Mouse (Mus musculus) embryonic stem cell, embryonic (primary cell): ENCODE results near the gene Rhob.

Experiments
- CTCF ChIA-PET, 4 experiments: fragments of 300-600 bp in 2 of 4; fragments of 350-600 bp in 2 of 4; sonication (Branson Sonifier 250); formaldehyde crosslinking; loops; one replicate each; lab custom pipeline; 2022; ENCODE audit warnings: inconsistent platforms in 2 of 4; lab: Charles Lee
- POLR2A ChIA-PET, 4 experiments: fragments of 300-600 bp in 2 of 4; fragments of 350-600 bp in 2 of 4; sonication (Branson Sonifier 250); formaldehyde crosslinking; loops; one replicate each; lab custom pipeline; 2022; ENCODE audit warnings: antibody characterized with exemption in 4 of 4, inconsistent platforms in 1 of 4; lab: Charles Lee

Gene Rhob

GRCm38 (mm10) chr12:8499871-8500596 lies at the start of gene Rhob:
TSS of gene Rhob (minus strand) at chr12:8500009.
- ChIA-PET CTCF (interaction anchor here (0.5 to 3.8 kb wide), 26 partner anchors 21 to 530 kb away, joined by 3 to 32 read pairs (median 4); partner anchors contain the start of genes Hs1bp3 (in 2 of the 4) and Ttc32 (in 1 of the 4)), POLR2A (interaction anchor here (0.5 to 8.6 kb wide), 238 partner anchors 8 to 745 kb away, joined by 3 to 231 read pairs (median 5); partner anchors contain the start of genes Hs1bp3 (in 3 of the 4), Ttc32 (in 3 of the 4), Gdf7 (in 2 of the 4) and Ldah (in 2 of the 4))

DNA sequence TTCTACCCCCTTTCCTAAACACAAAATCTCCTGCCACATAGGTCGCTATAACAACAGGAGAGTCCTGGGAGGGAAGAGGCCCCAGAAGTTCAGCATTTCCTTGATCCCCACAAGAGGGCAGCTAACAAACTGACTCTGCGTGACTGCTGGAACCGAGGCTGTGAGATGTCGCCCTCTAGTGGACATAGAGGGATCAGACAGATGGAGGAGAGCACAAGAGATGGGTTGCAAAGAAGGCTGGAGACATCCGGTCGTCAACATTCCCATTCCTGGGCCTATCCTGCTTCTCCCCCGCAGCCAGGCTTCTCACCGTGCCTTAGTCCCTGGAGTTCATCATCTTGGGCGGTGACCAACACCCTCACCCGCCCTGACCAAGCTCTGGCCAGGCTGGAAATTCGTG lies 47.5 kb upstream of the Rhob start:
- ChIA-PET CTCF (interaction anchor here (0.5 to 2.5 kb wide), 34 partner anchors 8 to 556 kb away, joined by 3 to 21 read pairs (median 4); partner anchors contain the start of genes Hs1bp3 (in 1 of the 4) and Rhob (in 1 of the 4)), POLR2A (interaction anchor here in 3 of 4 experiments (0.6 to 6.6 kb wide), 12 partner anchors 15 to 221 kb away, joined by 3 to 60 read pairs (median 4); partner anchors contain the start of gene Rhob (in 3 of the 3))

- CTCF ChIA-PET: interaction anchor here (0.5 to 2.5 kb wide), 31 partner anchors 10 to 556 kb away, joined by 3 to 21 read pairs (median 5); partner anchors contain the start of genes Hs1bp3 (in 1 of the 4) and Rhob (in 1 of the 4)
- POLR2A ChIA-PET: interaction anchor here in 3 of 4 experiments (1.1 to 6.6 kb wide), 11 partner anchors 15 to 220 kb away, joined by 3 to 60 read pairs (median 4); partner anchors contain the start of gene Rhob (in 3 of the 3)
These were observed 47.0 kb upstream of the Rhob start for GRCm38 (mm10) chr12:8546801-8547200.

GRCm38 (mm10) chr12:8545066-8545610 lies 45.3 kb upstream of the Rhob start:
- POLR2A ChIA-PET: interaction anchor here in 3 of 4 experiments (0.7 to 6.6 kb wide), 12 partner anchors 9 to 226 kb away, joined by 3 to 60 read pairs (median 4); partner anchors contain the start of gene Rhob (in 3 of the 3)
- CTCF ChIA-PET: interaction anchor here in 2 of 4 experiments (0.5 to 2.1 kb wide), 3 partner anchors 152 to 228 kb away, joined by 3 to 6 read pairs (median 5); no protein-coding TSS in a partner anchor

DNA sequence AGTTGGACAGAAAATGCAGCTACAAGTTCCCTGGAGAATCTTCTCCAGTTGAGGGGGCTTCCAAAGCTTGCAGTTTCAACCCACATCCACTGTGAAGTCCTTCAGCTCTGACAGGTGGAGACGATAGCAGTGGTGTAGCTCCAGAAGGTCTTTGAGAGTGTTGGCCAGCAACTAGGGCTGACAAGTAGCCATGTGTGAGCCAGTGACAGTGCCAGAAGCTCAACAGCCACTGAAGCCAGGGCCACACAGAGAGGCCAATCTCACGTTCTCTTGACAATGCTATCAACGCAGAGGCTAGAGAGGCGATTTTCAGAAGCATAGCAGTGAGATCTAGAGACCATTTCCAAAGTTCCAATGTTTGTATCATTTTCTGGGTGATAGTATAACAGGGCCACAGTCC lies 42.6 kb upstream of the Rhob start:
- ChIA-PET POLR2A (interaction anchor here in 2 of 4 experiments (0.6 to 6.6 kb wide), 5 partner anchors 13 to 216 kb away, joined by 3 to 60 read pairs (median 3); partner anchors contain the start of gene Rhob (in 1 of the 2)), CTCF (interaction anchor here in 2 of 4 experiments (0.7 to 1.2 kb wide), 2 partner anchors 168 to 226 kb away, joined by 3 to 4 read pairs; no protein-coding TSS in a partner anchor)

GRCm38 (mm10) chr12:8539471-8539870 lies 39.7 kb upstream of the Rhob start:
- ChIA-PET CTCF (no interaction called here), POLR2A (interaction anchor here in 2 of 4 experiments (0.7 to 1.1 kb wide), 2 partner anchors 39 to 40 kb away, joined by 3 read pairs; partner anchors contain the start of gene Rhob (in 1 of the 2))

DNA sequence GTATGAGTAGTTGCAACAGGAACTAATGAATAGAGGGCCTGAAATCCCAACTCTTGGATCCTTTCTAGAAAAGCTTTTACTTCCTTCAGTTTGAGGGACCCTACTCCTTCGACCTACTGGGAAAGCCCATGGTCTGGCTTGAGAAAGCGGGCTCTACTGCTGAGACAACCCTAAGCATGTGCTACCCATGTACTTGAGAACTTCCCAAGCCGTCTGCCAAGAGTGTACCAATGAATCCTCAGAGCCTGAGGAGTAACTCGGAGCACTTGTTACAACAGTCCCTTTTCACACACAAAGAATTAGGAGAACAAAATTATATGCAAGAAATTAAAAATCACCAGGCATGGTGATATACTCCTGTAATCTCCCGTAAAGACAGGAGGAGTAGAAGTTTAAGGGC lies 37.5 kb upstream of the Rhob start:
- CTCF ChIA-PET: no interaction called here

GRCm38 (mm10) chr12:8536221-8536965 lies 36.6 kb upstream of the Rhob start:
- CTCF ChIA-PET: interaction anchor here in 1 of 4 experiments (1.4 kb wide), 1 partner anchor 12 kb away, joined by 4 read pairs; no protein-coding TSS in a partner anchor
- POLR2A ChIA-PET: interaction anchor here in 3 of 4 experiments (0.5 to 1.1 kb wide), 4 partner anchors 9 to 442 kb away, joined by 3 to 4 read pairs (median 3); partner anchors contain the start of gene Rhob (in 1 of the 3)

More for the DNA sequence above, 37.5 kb upstream of the Rhob start:
- POLR2A ChIA-PET: no interaction called here

DNA sequence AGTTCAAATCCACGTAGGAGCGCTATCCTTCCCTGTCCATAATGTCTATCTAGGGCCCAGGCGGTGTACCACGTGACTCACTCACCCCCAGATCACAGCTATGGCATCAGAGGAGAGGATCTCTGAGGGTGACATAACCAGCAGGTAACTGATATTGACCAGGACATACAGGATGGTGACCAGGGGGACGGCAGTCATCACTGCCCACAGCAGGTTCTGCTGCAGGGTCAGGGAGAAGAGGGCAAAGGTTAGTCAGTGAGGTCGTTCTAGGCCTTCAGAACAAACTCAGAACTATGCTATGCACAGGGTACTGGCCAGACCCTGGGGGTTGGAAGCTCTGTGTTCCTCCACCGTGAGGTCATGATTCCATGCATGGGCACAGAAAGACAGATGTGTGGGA lies 35.8 kb upstream of the Rhob start:
- POLR2A ChIA-PET: interaction anchor here in 1 of 4 experiments (1.1 kb wide), 2 partner anchors 9 to 75 kb away, joined by 3 read pairs; no protein-coding TSS in a partner anchor
- CTCF ChIA-PET: interaction anchor here in 2 of 4 experiments (0.9 to 1.4 kb wide), 2 partner anchors 12 kb away, joined by 3 to 4 read pairs; no protein-coding TSS in a partner anchor

DNA sequence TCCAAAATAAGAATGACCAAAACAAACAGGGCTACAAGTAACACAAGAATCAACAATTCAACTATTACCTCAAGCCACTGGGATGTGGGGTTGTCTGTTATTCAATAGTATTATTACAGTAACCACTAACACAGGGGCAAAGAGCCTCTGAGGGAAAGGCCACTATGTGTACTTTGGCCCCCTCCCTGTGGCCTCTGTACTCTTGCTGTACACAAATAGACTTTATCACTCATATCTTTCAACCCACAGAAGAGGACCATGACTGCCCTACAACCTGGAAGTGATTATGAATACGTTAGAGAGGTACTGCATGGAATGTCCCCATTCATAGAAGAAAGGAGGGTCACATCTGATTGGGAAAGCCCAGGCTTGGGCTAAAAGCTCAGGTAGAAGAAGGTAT lies 35.1 kb upstream of the Rhob start:
- POLR2A ChIA-PET: no interaction called here
- CTCF ChIA-PET: interaction anchor here in 2 of 4 experiments (0.6 to 0.9 kb wide), 2 partner anchors 12 to 61 kb away, joined by 3 read pairs; no protein-coding TSS in a partner anchor

DNA sequence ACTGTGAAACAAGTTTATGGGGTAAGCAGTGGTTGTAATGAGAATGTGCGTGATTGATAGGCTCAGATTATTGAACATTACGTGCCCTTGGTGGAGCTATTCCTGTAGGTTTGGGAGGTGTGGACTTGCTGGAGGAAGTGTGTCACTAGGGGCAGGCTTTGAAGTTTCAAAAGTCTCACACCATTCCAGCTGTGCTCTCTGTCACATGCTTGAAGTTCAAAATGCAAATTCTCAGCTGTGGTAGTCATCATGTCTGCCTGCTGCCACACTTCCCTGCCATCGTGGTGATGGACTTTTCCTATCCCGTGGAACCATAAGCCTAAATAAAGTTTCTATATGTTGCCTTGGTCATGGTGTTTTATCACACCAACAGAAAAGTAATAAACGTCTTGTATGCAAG lies 28.0 kb upstream of the Rhob start:
- CTCF ChIA-PET: no interaction called here
- POLR2A ChIA-PET: interaction anchor here in 2 of 4 experiments (1.0 to 1.9 kb wide), 5 partner anchors 28 to 193 kb away, joined by 3 to 8 read pairs (median 4); partner anchors contain the start of gene Rhob (in 2 of the 2)

GRCm38 (mm10) chr12:8527175-8527574 lies 27.4 kb upstream of the Rhob start:
- POLR2A ChIA-PET: interaction anchor here in 2 of 4 experiments (1.1 to 2.0 kb wide), 5 partner anchors 27 to 192 kb away, joined by 3 to 8 read pairs (median 4); partner anchors contain the start of gene Rhob (in 2 of the 2)
- CTCF ChIA-PET: no interaction called here

DNA sequence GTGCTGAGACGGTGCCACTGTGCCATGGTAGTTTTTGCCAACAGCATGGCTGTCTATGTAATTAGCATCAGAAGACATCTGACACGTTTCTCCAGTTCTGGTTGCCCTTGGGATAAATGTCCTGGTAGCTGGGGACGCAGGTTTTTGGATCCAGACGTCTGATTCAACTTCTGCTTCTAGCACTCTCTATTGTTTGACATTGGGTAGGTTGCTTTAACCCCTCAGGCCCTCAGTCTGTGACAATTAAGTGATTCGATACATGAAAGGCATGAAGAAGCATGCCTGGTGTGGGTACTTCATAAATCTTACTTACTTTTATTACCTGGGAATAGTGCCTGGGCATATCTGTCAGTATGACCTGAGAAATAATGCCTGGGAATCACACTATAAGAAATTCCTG lies 24.3 kb upstream of the Rhob start:
- CTCF ChIA-PET: no interaction called here
- POLR2A ChIA-PET: interaction anchor here in 1 of 4 experiments (0.7 to 1.4 kb wide), 4 partner anchors 17 to 25 kb away, joined by 3 to 4 read pairs (median 3); no protein-coding TSS in a partner anchor

DNA sequence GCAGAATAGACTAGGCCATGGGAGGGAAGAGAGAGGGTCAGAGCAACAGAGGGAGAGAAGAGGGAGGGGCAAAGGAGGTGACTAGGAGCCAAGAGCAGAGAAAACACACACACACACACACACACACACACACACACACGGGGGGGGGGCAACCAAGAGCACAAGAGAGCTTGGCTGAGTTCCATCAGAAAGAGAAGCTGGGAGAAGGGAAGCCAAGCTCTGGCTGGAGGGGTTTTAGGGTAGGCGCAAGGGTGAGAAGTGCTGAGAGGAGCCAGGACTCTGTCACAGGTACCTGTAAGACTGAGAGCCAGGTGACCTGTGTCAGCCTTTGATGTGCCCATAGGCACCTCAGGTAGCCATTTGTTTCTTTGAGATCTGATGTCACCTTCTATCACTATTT lies 22.9 kb upstream of the Rhob start:
- CTCF ChIA-PET: interaction anchor here in 2 of 4 experiments (0.6 to 0.7 kb wide), 3 partner anchors 23 to 287 kb away, joined by 3 to 4 read pairs (median 3); partner anchors contain the start of gene Rhob (in 1 of the 2)
- POLR2A ChIA-PET: interaction anchor here in 3 of 4 experiments (0.5 to 1.4 kb wide), 6 partner anchors 17 to 39 kb away, joined by 3 to 6 read pairs (median 4); partner anchors contain the start of gene Rhob (in 1 of the 3)

DNA sequence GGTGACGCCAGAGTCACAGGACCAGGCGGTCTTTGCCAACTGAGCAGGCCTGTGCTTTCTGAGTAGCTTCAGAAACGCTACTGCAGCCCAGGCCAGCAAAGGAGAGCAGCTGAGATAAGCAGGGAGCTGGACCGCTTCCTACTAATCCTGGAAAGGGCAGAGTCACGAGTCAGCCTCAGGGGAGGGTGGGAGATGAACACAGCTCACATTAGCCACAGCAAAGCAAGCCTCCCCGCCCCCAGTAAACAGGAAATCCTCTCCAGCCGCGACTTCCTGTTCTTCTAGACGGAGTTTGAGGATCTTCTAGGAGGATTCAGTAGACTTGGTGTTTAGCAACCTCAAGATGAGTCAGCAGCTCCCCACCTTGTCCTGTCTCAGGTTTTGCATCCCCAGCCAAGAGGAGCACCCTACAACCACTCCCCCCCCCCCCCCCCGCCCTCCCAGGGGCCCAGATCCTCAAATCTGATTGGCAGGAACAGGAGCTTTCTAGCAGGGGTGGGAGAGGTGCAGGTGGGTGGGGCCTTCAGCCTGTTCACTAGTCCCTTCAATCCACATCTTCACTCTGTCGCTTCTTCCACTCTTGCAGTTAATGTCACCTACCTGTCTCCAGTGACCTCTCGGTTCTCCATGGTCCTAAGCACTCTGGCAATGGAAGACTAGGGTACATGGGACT lies 21.7 kb upstream of the Rhob start:
- ChIA-PET CTCF (interaction anchor here in 3 of 4 experiments (0.6 to 1.6 kb wide), 10 partner anchors 9 to 867 kb away, joined by 3 to 6 read pairs (median 4); partner anchors contain the start of gene Rhob (in 1 of the 3)), POLR2A (interaction anchor here in 3 of 4 experiments (0.6 to 6.1 kb wide), 39 partner anchors 9 to 508 kb away, joined by 3 to 100 read pairs (median 4); partner anchors contain the start of gene Rhob (in 3 of the 3))
